Mouse (Mus musculus): Measurements from ENCODE around the gene Camp.

DNA sequence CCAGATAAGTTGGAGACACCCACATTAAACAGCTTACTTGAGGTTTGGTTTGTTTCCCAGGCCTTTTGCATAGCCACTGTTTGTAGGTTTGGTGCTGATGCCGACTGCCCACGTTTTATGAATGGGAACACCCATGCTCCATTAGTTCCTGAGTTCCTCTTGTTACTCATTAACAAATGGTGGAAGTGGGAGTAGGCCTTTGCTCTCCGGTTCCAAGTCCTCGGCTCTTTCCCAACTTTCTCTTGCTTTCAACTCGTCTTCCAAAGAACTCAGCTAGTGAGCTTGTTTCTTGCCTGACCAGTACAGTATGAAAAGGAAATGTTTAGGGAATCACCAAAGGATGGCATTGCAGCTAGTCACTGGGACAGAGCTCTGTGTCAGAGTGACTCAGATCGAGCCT is 46.2 kb upstream of the Camp start:
- TF ChIP-seq POLR2A (IDR thresholded peaks at IDR 0.05; ENCODE audit: borderline replicate concordance, extremely low read depth, insufficient read depth, insufficient read length, poor library complexity, severe bottlenecking) = no peak
- TF ChIP-seq CTCF (IDR thresholded peaks at IDR 0.05; ENCODE audit: borderline replicate concordance, extremely low read depth, insufficient read depth, insufficient read length) = no peak
